Mouse (Mus musculus): ENCODE measurements around the gene Atxn7. TPM values are rescaled to one million over a fixed set of nuclear protein-coding genes. Genes with fewer than 3 reads are reported as not detected.
A peak's percentile ranks its signal among the peaks of the same experiment; 100 is the strongest.
"Not testable (repeated sequence)": the region's sequence is repeated elsewhere in the genome, so short reads cannot be mapped to it uniquely, and the experiment has no call there.

The Atxn7 gene
- polyA plus RNA-seq, 1 experiment from 2014 or later, result 6.6 TPM

DNA sequence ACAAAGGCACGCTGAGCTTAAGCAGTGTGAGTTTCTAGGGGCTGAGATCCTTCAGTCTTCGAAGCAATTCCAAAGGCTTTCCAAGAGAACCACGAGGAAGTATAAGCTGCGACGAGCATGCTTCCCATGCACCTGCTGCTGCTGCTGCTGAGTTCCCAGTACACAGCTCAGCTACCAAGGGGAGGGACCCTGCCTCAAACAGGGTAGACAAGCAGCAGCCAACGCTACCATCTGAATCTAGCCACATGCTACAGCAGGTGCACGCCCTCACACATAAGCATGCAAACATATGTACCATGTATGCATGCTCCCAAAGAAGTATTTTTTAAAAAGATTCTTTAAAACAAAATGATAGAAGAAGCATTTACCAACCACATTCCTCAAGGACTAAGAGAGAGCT lies 12.9 kb upstream of the Atxn7 start:
- Histone ChIP-seq H3K4me1 (replicated peaks; ENCODE audit: control insufficient read depth, insufficient read depth, low read length) (no peaks in the 10 kb centered on the region), H3K9me3 (ENCODE audit: control insufficient read depth, low read length) (no peaks in the 10 kb centered on the region), H3K36me3 (ENCODE audit: control insufficient read depth, insufficient read depth, low read length) (peaks cover 57% of the 10 kb centered on the region), H3K4me3 (ENCODE audit: low read depth, low read length) (no peak overlapping the region), H3K27ac (ENCODE audit: low read depth) (no peak overlapping the region), H3K9ac (ENCODE audit: low read length) (no peak overlapping the region), H3K4me2 (ENCODE audit: low read length) (no peak overlapping the region), H3K27me3 (replicated peaks; ENCODE audit: control insufficient read depth, insufficient read depth, low read length) (no peaks in the 10 kb centered on the region)
- 93% methylated on average over 7 of the region's 7 CpGs for WGBS
- DNase-seq (ENCODE audit: low spot score) (no peak), ATAC-seq (replicated peaks; ENCODE audit: low FRiP score, low TSS enrichment, low read depth) (no peak)

GRCm38 (mm10) chr14:13950401-13950800 lies 10.8 kb upstream of the Atxn7 start:
- no peaks in the 10 kb centered on the region for H3K27me3 ChIP-seq (replicated peaks; ENCODE audit: control insufficient read depth, insufficient read depth, low read length)

GRCm38 (mm10) chr14:13952151-13952550 lies 9.1 kb upstream of the Atxn7 start:
- 91% methylated on average over 3 of the region's 3 CpGs for WGBS
- not testable (repeated sequence) for H3K4me3 ChIP-seq (ENCODE audit: low read depth, low read length); H3K9me3 ChIP-seq (ENCODE audit: control insufficient read depth, low read length); H3K27ac ChIP-seq (ENCODE audit: low read depth); H3K27me3 ChIP-seq (replicated peaks; ENCODE audit: control insufficient read depth, insufficient read depth, low read length); DNase-seq (ENCODE audit: low spot score); H3K9ac ChIP-seq (ENCODE audit: low read length); H3K4me1 ChIP-seq (replicated peaks; ENCODE audit: control insufficient read depth, insufficient read depth, low read length); ATAC-seq (replicated peaks; ENCODE audit: low FRiP score, low TSS enrichment, low read depth); H3K4me2 ChIP-seq (ENCODE audit: low read length)
- H3K36me3 ChIP-seq (ENCODE audit: control insufficient read depth, insufficient read depth, low read length), result peaks cover 72% of the 10 kb centered on the region

More at GRCm38 (mm10) chr14:13950401-13950800, 10.8 kb upstream of the Atxn7 start:
- no peak overlapping the region for H3K9ac ChIP-seq (ENCODE audit: low read length)
- no peak overlapping the region for H3K4me2 ChIP-seq (ENCODE audit: low read length)
- H3K4me1 ChIP-seq (replicated peaks; ENCODE audit: control insufficient read depth, insufficient read depth, low read length), result no peaks in the 10 kb centered on the region
- ATAC-seq (replicated peaks; ENCODE audit: low FRiP score, low TSS enrichment, low read depth) (no peak), DNase-seq (ENCODE audit: low spot score) (no peak)
- H3K9me3 ChIP-seq (ENCODE audit: control insufficient read depth, low read length), result no peaks in the 10 kb centered on the region
- H3K36me3 ChIP-seq (ENCODE audit: control insufficient read depth, insufficient read depth, low read length), result peaks cover 65% of the 10 kb centered on the region
- no peak overlapping the region for H3K4me3 ChIP-seq (ENCODE audit: low read depth, low read length)
- no peak overlapping the region for H3K27ac ChIP-seq (ENCODE audit: low read depth)

- DNase-seq (ENCODE audit: low spot score) (peak; percentile 71), ATAC-seq (replicated peaks; ENCODE audit: low FRiP score, low TSS enrichment, low read depth) (0 out of 2 replicates have a peak, but pooled peaks have one; percentile 42)
- peak overlapping the region; percentile 93 for H3K4me3 ChIP-seq (ENCODE audit: low read depth, low read length)
- no peaks in the 10 kb centered on the region for H3K27me3 ChIP-seq (replicated peaks; ENCODE audit: control insufficient read depth, insufficient read depth, low read length)
- H3K9ac ChIP-seq (ENCODE audit: low read length), result peak overlapping the region; percentile 98
- H3K9me3 ChIP-seq (ENCODE audit: control insufficient read depth, low read length), result no peaks in the 10 kb centered on the region
- peak overlapping the region; percentile 93 for H3K27ac ChIP-seq (ENCODE audit: low read depth)
- peaks cover 5% of the 10 kb centered on the region for H3K4me1 ChIP-seq (replicated peaks; ENCODE audit: control insufficient read depth, insufficient read depth, low read length)
- WGBS, result 3% methylated on average over 9 of the region's 9 CpGs
- peaks cover 10% of the 10 kb centered on the region; the same call in 1 of the 2 replicates for H3K36me3 ChIP-seq (ENCODE audit: control insufficient read depth, insufficient read depth, low read length)
- H3K4me2 ChIP-seq (ENCODE audit: low read length), result peak overlapping the region; percentile 56
Measured at GRCm38 (mm10) chr14:13960079-13960478, 1.2 kb upstream of the Atxn7 start.

GRCm38 (mm10) chr14:13960482-13961325 lies 536 bp upstream of the Atxn7 start:
- DNase-seq (ENCODE audit: low spot score), result peak; percentile 83
- Histone ChIP-seq H3K36me3 (ENCODE audit: control insufficient read depth, insufficient read depth, low read length) (peaks cover 8% of the 10 kb centered on the region; the same call in 1 of the 2 replicates), H3K4me1 (replicated peaks; ENCODE audit: control insufficient read depth, insufficient read depth, low read length) (peaks cover 5% of the 10 kb centered on the region), H3K4me3 (ENCODE audit: low read depth, low read length) (peak overlapping the region; percentile 93), H3K4me2 (ENCODE audit: low read length) (peak overlapping the region; percentile 56), H3K27ac (ENCODE audit: low read depth) (peak overlapping the region; percentile 93), H3K9ac (ENCODE audit: low read length) (peak overlapping the region; percentile 98), H3K9me3 (ENCODE audit: control insufficient read depth, low read length) (no peaks in the 10 kb centered on the region), H3K27me3 (replicated peaks; ENCODE audit: control insufficient read depth, insufficient read depth, low read length) (no peaks in the 10 kb centered on the region)
- peak; percentile 83 for ATAC-seq (replicated peaks; ENCODE audit: low FRiP score, low TSS enrichment, low read depth)
- under 1% methylated on average over 64 of the region's 75 CpGs for WGBS

DNA sequence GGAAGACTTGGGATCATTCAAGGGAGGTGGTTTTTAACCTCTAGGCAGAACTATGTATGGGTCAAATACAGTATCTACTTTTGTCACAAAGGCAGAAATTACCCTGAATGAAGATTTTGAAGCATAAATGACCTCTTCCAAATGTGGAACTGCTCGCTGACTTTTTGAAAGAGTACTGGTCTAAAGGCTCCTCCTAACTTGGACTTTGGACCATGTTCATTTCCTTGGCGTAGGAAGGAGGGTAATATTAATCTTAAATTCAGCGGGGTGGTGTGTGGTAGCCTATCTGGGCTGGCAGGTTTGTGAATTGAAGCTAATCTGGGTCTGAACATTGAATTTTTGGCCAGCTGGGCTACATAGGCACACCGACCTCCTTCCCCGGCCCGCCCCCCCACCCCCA lies 1.2 kb downstream of the Atxn7 start:
- ATAC-seq (replicated peaks; ENCODE audit: low FRiP score, low TSS enrichment, low read depth) (no peak), DNase-seq (ENCODE audit: low spot score) (no peak)
- Histone ChIP-seq H3K4me2 (ENCODE audit: low read length) (no peak overlapping the region), H3K9ac (ENCODE audit: low read length) (no peak overlapping the region), H3K36me3 (ENCODE audit: control insufficient read depth, insufficient read depth, low read length) (no peaks in the 10 kb centered on the region), H3K4me1 (replicated peaks; ENCODE audit: control insufficient read depth, insufficient read depth, low read length) (peaks cover 5% of the 10 kb centered on the region), H3K4me3 (ENCODE audit: low read depth, low read length) (no peak overlapping the region), H3K27ac (ENCODE audit: low read depth) (no peak overlapping the region), H3K27me3 (replicated peaks; ENCODE audit: control insufficient read depth, insufficient read depth, low read length) (no peaks in the 10 kb centered on the region), H3K9me3 (ENCODE audit: control insufficient read depth, low read length) (no peaks in the 10 kb centered on the region)
- 81% methylated on average over 6 of the region's 6 CpGs for WGBS

- Histone ChIP-seq H3K27ac (ENCODE audit: low read depth) (no peak overlapping the region), H3K4me2 (ENCODE audit: low read length) (no peak overlapping the region), H3K9me3 (ENCODE audit: control insufficient read depth, low read length) (no peaks in the 10 kb centered on the region), H3K4me1 (replicated peaks; ENCODE audit: control insufficient read depth, insufficient read depth, low read length) (peaks cover 5% of the 10 kb centered on the region), H3K27me3 (replicated peaks; ENCODE audit: control insufficient read depth, insufficient read depth, low read length) (no peaks in the 10 kb centered on the region), H3K4me3 (ENCODE audit: low read depth, low read length) (no peak overlapping the region), H3K36me3 (ENCODE audit: control insufficient read depth, insufficient read depth, low read length) (no peaks in the 10 kb centered on the region), H3K9ac (ENCODE audit: low read length) (no peak overlapping the region)
- 61% methylated on average over 1 of the region's 1 CpGs for WGBS
- ATAC-seq (replicated peaks; ENCODE audit: low FRiP score, low TSS enrichment, low read depth), result no peak
- no peak for DNase-seq (ENCODE audit: low spot score)
Measured at GRCm38 (mm10) chr14:13963527-13963926, 2.3 kb downstream of the Atxn7 start.

GRCm38 (mm10) chr14:13967607-13968006 lies 6.4 kb downstream of the Atxn7 start:
- Histone ChIP-seq H3K9me3 (ENCODE audit: control insufficient read depth, low read length) (no peaks in the 10 kb centered on the region), H3K4me2 (ENCODE audit: low read length) (no peak overlapping the region), H3K9ac (ENCODE audit: low read length) (no peak overlapping the region), H3K4me1 (replicated peaks; ENCODE audit: control insufficient read depth, insufficient read depth, low read length) (no peaks in the 10 kb centered on the region), H3K36me3 (ENCODE audit: control insufficient read depth, insufficient read depth, low read length) (no peaks in the 10 kb centered on the region), H3K27ac (ENCODE audit: low read depth) (no peak overlapping the region), H3K4me3 (ENCODE audit: low read depth, low read length) (no peak overlapping the region), H3K27me3 (replicated peaks; ENCODE audit: control insufficient read depth, insufficient read depth, low read length) (no peaks in the 10 kb centered on the region)
- no peak for ATAC-seq (replicated peaks; ENCODE audit: low FRiP score, low TSS enrichment, low read depth)
- 47% methylated on average over 1 of the region's 1 CpGs for WGBS
- DNase-seq (ENCODE audit: low spot score), result no peak

- DNase-seq (ENCODE audit: low spot score) (no peak), ATAC-seq (replicated peaks; ENCODE audit: low FRiP score, low TSS enrichment, low read depth) (no peak)
- no peaks in the 10 kb centered on the region for H3K9me3 ChIP-seq (ENCODE audit: control insufficient read depth, low read length)
- H3K27me3 ChIP-seq (replicated peaks; ENCODE audit: control insufficient read depth, insufficient read depth, low read length), result no peaks in the 10 kb centered on the region
- H3K36me3 ChIP-seq (ENCODE audit: control insufficient read depth, insufficient read depth, low read length), result no peaks in the 10 kb centered on the region
- H3K4me1 ChIP-seq (replicated peaks; ENCODE audit: control insufficient read depth, insufficient read depth, low read length), result no peaks in the 10 kb centered on the region
- H3K9ac ChIP-seq (ENCODE audit: low read length), result no peak overlapping the region
- no peak overlapping the region for H3K4me2 ChIP-seq (ENCODE audit: low read length)
- no peak overlapping the region for H3K27ac ChIP-seq (ENCODE audit: low read depth)
- no peak overlapping the region for H3K4me3 ChIP-seq (ENCODE audit: low read depth, low read length)
- WGBS, result 84% methylated on average over 5 of the region's 5 CpGs
Measured at GRCm38 (mm10) chr14:13968476-13968875, 7.2 kb downstream of the Atxn7 start.

Data from intestine, embryonic 14.5 days (tissue).